Mouse (Mus musculus): ENCODE measurements around the gene Hrct1. TPM values are rescaled to one million over a fixed set of nuclear protein-coding genes. Genes with fewer than 3 reads are reported as not detected.

Gene Hrct1
- total RNA-seq, 1 experiment: 0.36 TPM

GRCm38 (mm10) chr4:43691026-43691425 is 36.0 kb upstream of the Hrct1 start:
- peaks cover 0 to 5% of the 10 kb centered on the region in 2 experiments for H3K4me1 ChIP-seq (ENCODE audit: control insufficient read depth in 2 of 2, insufficient read depth in 2 of 2, low read length in 2 of 2, poor library complexity in 1 of 2)
- no peaks in the 10 kb centered on the region for H3K9me3 ChIP-seq (ENCODE audit: control insufficient read depth, insufficient read depth, low read depth, low read length)
- no peaks in the 10 kb centered on the region for H3K36me3 ChIP-seq (ENCODE audit: control insufficient read depth, insufficient read depth, low read length, poor library complexity, severe bottlenecking)
- in situ Hi-C loops (cut with MboI; ENCODE audit: low sequenced_read_pairs in 2 of 2, unreplicated experiment in 2 of 2): no loop called here
- no peak for DNase-seq (ENCODE audit: low read depth, low spot score)
- no peak overlapping the region for H3K9ac ChIP-seq (ENCODE audit: insufficient read depth, low read depth, low read length, poor library complexity, severe bottlenecking)
- no peak overlapping the region for H3K27ac ChIP-seq (ENCODE audit: insufficient read depth, low read depth, low read length, poor library complexity, severe bottlenecking)
- no peak overlapping the region for H3K4me3 ChIP-seq (ENCODE audit: insufficient read depth in 1 of 2, low read depth in 1 of 2, low read length in 2 of 2, poor library complexity in 1 of 2, severe bottlenecking in 1 of 2)
- no peak for TF ChIP-seq ZNF384 (IDR thresholded peaks at IDR 0.05; ENCODE audit: low read depth, low read length)
- no peak for TF ChIP-seq HCFC1 (IDR thresholded peaks at IDR 0.05; ENCODE audit: borderline replicate concordance, insufficient read depth, low read length)

DNA sequence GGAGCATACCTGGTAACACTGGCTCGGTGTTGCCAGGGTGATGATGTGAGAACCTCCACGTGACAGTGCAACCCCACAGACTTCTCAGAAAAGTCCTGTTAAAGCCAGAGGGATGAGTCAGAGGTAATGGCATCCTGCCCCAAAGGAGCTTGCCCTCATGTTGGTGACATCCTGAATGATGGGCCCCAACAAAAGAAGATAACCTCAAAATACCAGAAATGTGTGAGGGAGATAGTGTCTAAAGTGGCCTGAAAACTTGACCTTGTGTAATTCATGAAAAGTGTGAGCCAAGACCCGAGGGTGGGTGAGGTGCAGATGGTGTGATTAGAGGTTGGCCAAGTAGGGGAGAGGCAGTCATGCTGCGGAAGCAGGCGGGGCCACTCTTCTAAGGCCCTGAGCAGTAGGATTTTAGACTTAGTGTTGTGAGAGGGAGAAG is 33.2 kb upstream of the Hrct1 start:
- Histone ChIP-seq H3K36me3 (ENCODE audit: control insufficient read depth, insufficient read depth, low read length, poor library complexity, severe bottlenecking) (no peaks in the 10 kb centered on the region), H3K4me1 (ENCODE audit: control insufficient read depth in 2 of 2, insufficient read depth in 2 of 2, low read length in 2 of 2, poor library complexity in 1 of 2) (peaks cover 0 to 5% of the 10 kb centered on the region in 2 experiments), H3K4me3 (ENCODE audit: insufficient read depth in 1 of 2, low read depth in 1 of 2, low read length in 2 of 2, poor library complexity in 1 of 2, severe bottlenecking in 1 of 2) (no peak overlapping the region), H3K9ac (ENCODE audit: insufficient read depth, low read depth, low read length, poor library complexity, severe bottlenecking) (no peak overlapping the region), H3K27ac (ENCODE audit: insufficient read depth, low read depth, low read length, poor library complexity, severe bottlenecking) (no peak overlapping the region), H3K9me3 (ENCODE audit: control insufficient read depth, insufficient read depth, low read depth, low read length) (no peaks in the 10 kb centered on the region)
- in situ Hi-C loops (cut with MboI; ENCODE audit: low sequenced_read_pairs in 2 of 2, unreplicated experiment in 2 of 2): no loop called here
- DNase-seq (ENCODE audit: low read depth, low spot score): no peak
- no peak for TF ChIP-seq ZNF384 (IDR thresholded peaks at IDR 0.05; ENCODE audit: low read depth, low read length)
- TF ChIP-seq HCFC1 (IDR thresholded peaks at IDR 0.05; ENCODE audit: borderline replicate concordance, insufficient read depth, low read length): no peak
- TF ChIP-seq MAFK (IDR thresholded peaks at IDR 0.05; ENCODE audit: insufficient read depth, low read depth, low read length): no peak
- no peak for TF ChIP-seq CHD2 (IDR thresholded peaks at IDR 0.05; ENCODE audit: low read depth, low read length)
- TF ChIP-seq ZC3H11A (IDR thresholded peaks at IDR 0.05; ENCODE audit: borderline replicate concordance, low read depth, low read length): no peak

- H3K27ac ChIP-seq (ENCODE audit: insufficient read depth, low read depth, low read length, poor library complexity, severe bottlenecking): no peak overlapping the region
- in situ Hi-C loops (cut with MboI; ENCODE audit: low sequenced_read_pairs in 2 of 2, unreplicated experiment in 2 of 2): no loop called here
These were observed 32.3 kb upstream of the Hrct1 start for GRCm38 (mm10) chr4:43694439-43695248.

DNA sequence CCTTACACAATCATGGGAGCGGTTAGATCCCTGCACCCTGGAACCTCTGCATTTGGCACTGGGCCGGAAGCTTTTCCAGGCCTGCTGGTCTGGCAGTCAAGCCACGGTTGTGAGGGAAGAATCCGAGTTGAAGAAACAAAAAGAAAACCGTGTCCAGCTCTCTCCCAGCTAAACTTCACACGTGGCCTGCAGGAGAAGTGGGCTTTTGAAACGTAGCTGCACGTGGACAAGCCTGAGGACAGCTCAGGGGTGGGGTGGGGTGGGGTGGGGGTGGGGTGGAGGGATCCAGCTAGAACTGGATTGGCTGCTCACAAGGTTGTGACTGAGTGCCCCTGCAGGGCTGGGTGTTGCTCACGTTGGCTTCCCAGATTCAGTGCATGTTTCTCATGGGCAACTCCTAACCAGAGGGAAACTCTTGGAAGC is 31.7 kb upstream of the Hrct1 start:
- H3K4me1 ChIP-seq (ENCODE audit: control insufficient read depth in 2 of 2, insufficient read depth in 2 of 2, low read length in 2 of 2, poor library complexity in 1 of 2): peaks cover 0 to 5% of the 10 kb centered on the region in 2 experiments
- no peaks in the 10 kb centered on the region for H3K9me3 ChIP-seq (ENCODE audit: control insufficient read depth, insufficient read depth, low read depth, low read length)
- in situ Hi-C loops (cut with MboI; ENCODE audit: low sequenced_read_pairs in 2 of 2, unreplicated experiment in 2 of 2): no loop called here
- no peaks in the 10 kb centered on the region for H3K36me3 ChIP-seq (ENCODE audit: control insufficient read depth, insufficient read depth, low read length, poor library complexity, severe bottlenecking)
- no peak overlapping the region for H3K4me3 ChIP-seq (ENCODE audit: insufficient read depth in 1 of 2, low read depth in 1 of 2, low read length in 2 of 2, poor library complexity in 1 of 2, severe bottlenecking in 1 of 2)
- TF ChIP-seq ZC3H11A (IDR thresholded peaks at IDR 0.05; ENCODE audit: borderline replicate concordance, low read depth, low read length) (no peak), MAFK (IDR thresholded peaks at IDR 0.05; ENCODE audit: insufficient read depth, low read depth, low read length) (no peak), HCFC1 (IDR thresholded peaks at IDR 0.05; ENCODE audit: borderline replicate concordance, insufficient read depth, low read length) (no peak), CHD2 (IDR thresholded peaks at IDR 0.05; ENCODE audit: low read depth, low read length) (no peak), ZNF384 (IDR thresholded peaks at IDR 0.05; ENCODE audit: low read depth, low read length) (no peak)
- no peak for DNase-seq (ENCODE audit: low read depth, low spot score)
- H3K9ac ChIP-seq (ENCODE audit: insufficient read depth, low read depth, low read length, poor library complexity, severe bottlenecking): no peak overlapping the region
- H3K27ac ChIP-seq (ENCODE audit: insufficient read depth, low read depth, low read length, poor library complexity, severe bottlenecking): no peak overlapping the region

More at GRCm38 (mm10) chr4:43694439-43695248, 32.3 kb upstream of the Hrct1 start:
- peaks cover 0 to 5% of the 10 kb centered on the region in 2 experiments for H3K4me1 ChIP-seq (ENCODE audit: control insufficient read depth in 2 of 2, insufficient read depth in 2 of 2, low read length in 2 of 2, poor library complexity in 1 of 2)
- no peak for DNase-seq (ENCODE audit: low read depth, low spot score)
- H3K4me3 ChIP-seq (ENCODE audit: insufficient read depth in 1 of 2, low read depth in 1 of 2, low read length in 2 of 2, poor library complexity in 1 of 2, severe bottlenecking in 1 of 2): no peak overlapping the region
- TF ChIP-seq CHD2 (IDR thresholded peaks at IDR 0.05; ENCODE audit: low read depth, low read length) (no peak), MAFK (IDR thresholded peaks at IDR 0.05; ENCODE audit: insufficient read depth, low read depth, low read length) (no peak), ZNF384 (IDR thresholded peaks at IDR 0.05; ENCODE audit: low read depth, low read length) (no peak), HCFC1 (IDR thresholded peaks at IDR 0.05; ENCODE audit: borderline replicate concordance, insufficient read depth, low read length) (no peak), ZC3H11A (IDR thresholded peaks at IDR 0.05; ENCODE audit: borderline replicate concordance, low read depth, low read length) (no peak)
- H3K36me3 ChIP-seq (ENCODE audit: control insufficient read depth, insufficient read depth, low read length, poor library complexity, severe bottlenecking): no peaks in the 10 kb centered on the region
- no peaks in the 10 kb centered on the region for H3K9me3 ChIP-seq (ENCODE audit: control insufficient read depth, insufficient read depth, low read depth, low read length)
- H3K9ac ChIP-seq (ENCODE audit: insufficient read depth, low read depth, low read length, poor library complexity, severe bottlenecking): no peak overlapping the region

All from ES-E14 (cell line).